Mouse (Mus musculus) embryonic facial prominence, embryonic 12.5 days (tissue): ENCODE measurements around the gene Med9. TPM values are rescaled to one million over a fixed set of nuclear protein-coding genes. Genes with fewer than 3 reads are reported as not detected.
"Not testable (repeated sequence)": the region's sequence is repeated elsewhere in the genome, so short reads cannot be mapped to it uniquely, and the experiment has no call there.

ENCODE experiments used
- ATAC-seq: fragments of 200-750 bp; cut with Nextera tagmentation; 2 replicates; pipeline ENCODE4 v1.8.0; 2017; ENCODE audit not compliant: insufficient number of reproducible peaks, insufficient read depth, low FRiP score, low TSS enrichment
- H3K27ac ChIP-seq: fragments of 300-500 bp; sonication (generic); 2 replicates; pipeline ENCODE4 v1.5.1; 2016; ENCODE audit warnings: mild to moderate bottlenecking
- H3K27me3 ChIP-seq: fragments of 300-500 bp; sonication (generic); 2 replicates; pipeline ENCODE4 v1.6.1; 2016; ENCODE audit warnings: mild to moderate bottlenecking, moderate library complexity
- H3K36me3 ChIP-seq: fragments of 300-500 bp; sonication (generic); 2 replicates; pipeline ENCODE4 v1.6.1; 2016; ENCODE audit warnings: mild to moderate bottlenecking
- H3K4me1 ChIP-seq: fragments of 300-500 bp; sonication (generic); 2 replicates; pipeline ENCODE4 v1.6.1; 2016
- H3K4me2 ChIP-seq: fragments of 300-500 bp; sonication (generic); replicated peaks from 2 replicates; pipeline ENCODE4 v1.6.1; 2016; ENCODE audit warnings: mild to moderate bottlenecking, moderate library complexity
- H3K4me3 ChIP-seq: fragments of 300-500 bp; sonication (generic); 2 replicates; pipeline ENCODE4 v1.5.1; 2016; ENCODE audit warnings: mild to moderate bottlenecking
- H3K9ac ChIP-seq: fragments of 300-500 bp; sonication (generic); 2 replicates; pipeline ENCODE4 v1.6.1; 2016; ENCODE audit warnings: mild to moderate bottlenecking, moderate library complexity
- H3K9me3 ChIP-seq: fragments of 300-500 bp; sonication (generic); 2 replicates; pipeline ENCODE4 v1.6.1; 2016; ENCODE audit warnings: mild to moderate bottlenecking, moderate library complexity
- WGBS: fragments of 180-500 bp; shearing (Covaris S2); methylation state at CpG from one replicate; pipeline ENCODE4 v1.1.7; 2016; 5-methylcytosine and 5-hydroxymethylcytosine counted together
- polyA plus RNA-seq: library from polyadenylated mRNA; unstranded; fragments of >200 nt; fragmentation: Nextera tagmentation; extraction: Ambion mirVana; gene quantifications from 2 replicates; pipeline ENCODE4 v1.2.1, GENCODE M21; 2016

Med9 gene
- polyA plus RNA-seq, 1 experiment from 2014 or later: 38.9 TPM

DNA sequence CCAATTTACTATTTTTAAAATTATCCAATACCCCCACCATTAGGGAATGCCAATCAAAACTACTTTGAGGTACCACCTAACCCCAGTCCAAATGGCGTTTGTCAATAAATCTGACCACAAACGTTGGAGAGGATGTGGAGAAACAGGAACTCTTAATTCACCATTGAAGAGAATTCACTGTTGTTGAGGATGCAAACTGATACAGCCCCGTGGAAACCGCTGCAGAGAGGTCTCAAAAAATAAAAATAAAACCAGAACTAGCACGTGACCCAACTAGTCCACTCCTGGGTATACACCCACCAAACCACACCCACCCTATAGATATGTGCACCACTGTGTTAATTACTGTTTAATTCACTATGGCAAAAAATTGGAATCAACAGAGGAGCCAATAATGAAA lies 27.7 kb upstream of the Med9 start:
- H3K36me3 ChIP-seq: no peaks in the 10 kb centered on the region
- no peak for ATAC-seq
- H3K4me3 ChIP-seq: no peak overlapping the region
- no peaks in the 10 kb centered on the region for H3K9me3 ChIP-seq
- H3K27ac ChIP-seq: no peak overlapping the region
- no peak overlapping the region for H3K4me2 ChIP-seq
- WGBS: 68% methylated on average over 5 of the region's 5 CpGs
- no peaks in the 10 kb centered on the region for H3K4me1 ChIP-seq
- no peak overlapping the region for H3K9ac ChIP-seq
- H3K27me3 ChIP-seq: no peaks in the 10 kb centered on the region; the same call in 1 of the 2 replicates

DNA sequence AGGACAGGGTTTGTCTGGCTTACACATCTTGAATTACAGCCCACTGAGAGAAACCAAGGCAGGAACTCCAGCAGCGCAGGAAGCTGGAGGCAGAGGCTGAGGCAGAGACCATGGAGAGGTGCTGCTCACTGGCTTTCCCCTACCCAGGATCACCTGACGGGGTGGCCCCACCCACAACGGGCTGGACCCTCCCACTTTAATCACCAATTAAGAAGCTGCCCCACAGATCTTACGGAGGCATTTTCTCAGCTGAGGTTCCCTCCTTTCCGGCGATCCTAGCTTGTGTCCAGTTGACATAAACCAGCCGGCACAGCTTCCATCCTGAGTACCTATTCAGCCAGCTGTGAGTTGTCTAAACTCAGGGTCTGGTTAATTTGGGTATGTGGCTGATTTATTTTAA lies 26.7 kb upstream of the Med9 start:
- 16% methylated on average over 7 of the region's 7 CpGs for whole genome bisulfite sequencing
- Histone ChIP-seq H3K9ac (no peak overlapping the region), H3K4me3 (no peak overlapping the region), H3K27me3 (no peaks in the 10 kb centered on the region; the same call in 1 of the 2 replicates), H3K27ac (no peak overlapping the region), H3K36me3 (no peaks in the 10 kb centered on the region), H3K9me3 (no peaks in the 10 kb centered on the region), H3K4me1 (no peaks in the 10 kb centered on the region), H3K4me2 (no peak overlapping the region; the same call in 1 of the 2 replicates)
- ATAC-seq: no peak

GRCm38 (mm10) chr11:59930031-59930430 lies 18.0 kb upstream of the Med9 start:
- H3K27ac ChIP-seq: no peak overlapping the region
- 62% methylated on average over 4 of the region's 4 CpGs for WGBS
- H3K4me1 ChIP-seq: no peaks in the 10 kb centered on the region; the same call in 1 of the 2 replicates
- H3K9me3 ChIP-seq: no peaks in the 10 kb centered on the region
- H3K36me3 ChIP-seq: no peaks in the 10 kb centered on the region
- no peaks in the 10 kb centered on the region for H3K27me3 ChIP-seq
- no peak for ATAC-seq
- no peak overlapping the region for H3K4me2 ChIP-seq
- H3K9ac ChIP-seq: no peak overlapping the region
- H3K4me3 ChIP-seq: no peak overlapping the region

- no peak overlapping the region for H3K27ac ChIP-seq
- no peaks in the 10 kb centered on the region for H3K9me3 ChIP-seq
- no peak overlapping the region for H3K4me2 ChIP-seq
- no peak for ATAC-seq
- no peaks in the 10 kb centered on the region; the same call in 1 of the 2 replicates for H3K4me1 ChIP-seq
- no peak overlapping the region for H3K9ac ChIP-seq
- 64% methylated on average over 9 of the region's 9 CpGs for WGBS
- no peaks in the 10 kb centered on the region for H3K36me3 ChIP-seq
- H3K4me3 ChIP-seq: no peak overlapping the region
- no peaks in the 10 kb centered on the region for H3K27me3 ChIP-seq
Measured at GRCm38 (mm10) chr11:59932560-59933337, 15.3 kb upstream of the Med9 start.

GRCm38 (mm10) chr11:59933943-59934342 lies 14.1 kb upstream of the Med9 start:
- Histone ChIP-seq H3K9ac (no peak overlapping the region), H3K4me1 (no peaks in the 10 kb centered on the region; the same call in 1 of the 2 replicates), H3K9me3 (no peaks in the 10 kb centered on the region), H3K27ac (0 out of 2 replicates have a peak overlapping the region, but pooled peaks have one; percentile 23), H3K27me3 (0 out of 2 replicates have a peak, but pooled peaks cover 3% of the 10 kb centered on the region), H3K4me3 (no peak overlapping the region), H3K36me3 (no peaks in the 10 kb centered on the region), H3K4me2 (no peak overlapping the region)
- WGBS: 51% methylated on average over 12 of the region's 12 CpGs
- no peak for ATAC-seq

DNA sequence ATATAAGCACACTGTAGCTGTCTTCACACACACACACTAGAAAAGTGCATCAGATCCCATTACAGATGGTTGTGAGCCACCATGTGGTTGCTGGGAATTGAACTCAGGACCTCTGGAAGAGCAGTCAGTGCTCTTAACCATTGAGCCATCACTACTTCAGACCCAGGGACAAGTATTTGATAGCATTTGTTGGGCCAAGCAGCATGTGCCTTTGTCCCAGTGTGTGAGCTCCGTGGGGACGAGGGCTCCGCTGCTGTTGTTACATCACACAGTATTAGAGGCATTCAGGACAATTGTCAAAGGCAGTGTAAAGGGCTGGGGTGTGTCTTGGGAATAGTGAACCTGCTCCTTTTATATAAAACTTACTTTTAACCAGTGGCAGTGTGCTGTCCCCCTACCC lies 11.0 kb upstream of the Med9 start:
- Histone ChIP-seq H3K27ac (no peak overlapping the region), H3K4me3 (no peak overlapping the region), H3K36me3 (no peaks in the 10 kb centered on the region), H3K4me1 (no peaks in the 10 kb centered on the region; the same call in 1 of the 2 replicates), H3K27me3 (0 out of 2 replicates have a peak, but pooled peaks cover 6% of the 10 kb centered on the region), H3K4me2 (no peak overlapping the region), H3K9me3 (0 out of 2 replicates have a peak, but pooled peaks cover 3% of the 10 kb centered on the region), H3K9ac (no peak overlapping the region)
- ATAC-seq: no peak
- WGBS: 81% methylated on average over 3 of the region's 3 CpGs

- H3K27ac ChIP-seq: no peak overlapping the region
- H3K4me2 ChIP-seq: no peak overlapping the region
- WGBS: 48% methylated on average over 2 of the region's 2 CpGs
- no peaks in the 10 kb centered on the region for H3K36me3 ChIP-seq
- no peaks in the 10 kb centered on the region; the same call in 1 of the 2 replicates for H3K4me1 ChIP-seq
- 0 out of 2 replicates have a peak, but pooled peaks cover 3% of the 10 kb centered on the region for H3K9me3 ChIP-seq
- no peak for ATAC-seq
- H3K27me3 ChIP-seq: 0 out of 2 replicates have a peak, but pooled peaks cover 6% of the 10 kb centered on the region
- H3K9ac ChIP-seq: no peak overlapping the region
- no peak overlapping the region for H3K4me3 ChIP-seq
Measured at GRCm38 (mm10) chr11:59937615-59938014, 10.4 kb upstream of the Med9 start.

- Histone ChIP-seq H3K36me3 (no peaks in the 10 kb centered on the region), H3K9ac (no peak overlapping the region), H3K4me3 (no peak overlapping the region), H3K4me1 (no peaks in the 10 kb centered on the region), H3K27ac (no peak overlapping the region), H3K27me3 (0 out of 2 replicates have a peak, but pooled peaks cover 6% of the 10 kb centered on the region), H3K4me2 (no peak overlapping the region), H3K9me3 (0 out of 2 replicates have a peak, but pooled peaks cover 3% of the 10 kb centered on the region)
- WGBS: 77% methylated on average over 1 of the region's 1 CpGs
- no peak for ATAC-seq
Measured at GRCm38 (mm10) chr11:59939821-59940220, 8.2 kb upstream of the Med9 start.

- no peak for ATAC-seq
- Histone ChIP-seq H3K4me1 (no peaks in the 10 kb centered on the region), H3K9me3 (0 out of 2 replicates have a peak, but pooled peaks cover 3% of the 10 kb centered on the region), H3K36me3 (no peaks in the 10 kb centered on the region), H3K4me3 (no peak overlapping the region), H3K27ac (no peak overlapping the region), H3K27me3 (0 out of 2 replicates have a peak, but pooled peaks cover 6% of the 10 kb centered on the region), H3K9ac (no peak overlapping the region), H3K4me2 (no peak overlapping the region)
- 71% methylated on average over 3 of the region's 3 CpGs for WGBS
Measured at GRCm38 (mm10) chr11:59940645-59941044, 7.4 kb upstream of the Med9 start.

GRCm38 (mm10) chr11:59941391-59941790 lies 6.6 kb upstream of the Med9 start:
- Histone ChIP-seq H3K27ac (no peak overlapping the region), H3K36me3 (no peaks in the 10 kb centered on the region), H3K4me1 (no peaks in the 10 kb centered on the region), H3K9ac (no peak overlapping the region), H3K27me3 (0 out of 2 replicates have a peak, but pooled peaks cover 6% of the 10 kb centered on the region), H3K9me3 (0 out of 2 replicates have a peak, but pooled peaks cover 3% of the 10 kb centered on the region), H3K4me3 (no peak overlapping the region), H3K4me2 (no peak overlapping the region)
- WGBS: 16% methylated on average over 3 of the region's 3 CpGs
- no peak for ATAC-seq

DNA sequence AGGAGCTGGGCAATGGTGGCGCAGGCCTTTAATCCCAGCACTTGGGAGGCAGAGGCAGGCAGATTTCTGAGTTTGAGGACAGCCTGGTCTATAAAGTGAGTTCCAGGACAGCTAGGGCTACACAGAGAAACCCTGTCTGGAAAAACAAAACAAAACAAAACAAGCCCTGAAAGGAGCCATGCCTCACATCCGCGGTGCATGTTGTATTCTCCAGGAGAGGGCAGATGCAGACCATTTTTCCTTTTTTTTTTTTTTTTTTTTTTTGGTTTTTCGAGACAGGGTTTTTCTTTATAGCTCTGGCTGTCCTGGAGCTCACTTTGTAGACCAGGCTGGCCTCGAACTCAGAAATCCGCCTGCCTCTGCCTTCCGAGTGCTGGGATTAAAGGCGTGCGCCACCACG lies 3.2 kb upstream of the Med9 start:
- H3K4me3 ChIP-seq, H3K27ac ChIP-seq, ATAC-seq, H3K9ac ChIP-seq, H3K36me3 ChIP-seq, H3K9me3 ChIP-seq, H3K4me2 ChIP-seq, H3K27me3 ChIP-seq: not testable (repeated sequence)
- peaks cover 11% of the 10 kb centered on the region for H3K4me1 ChIP-seq
- 90% methylated on average over 9 of the region's 10 CpGs for WGBS

DNA sequence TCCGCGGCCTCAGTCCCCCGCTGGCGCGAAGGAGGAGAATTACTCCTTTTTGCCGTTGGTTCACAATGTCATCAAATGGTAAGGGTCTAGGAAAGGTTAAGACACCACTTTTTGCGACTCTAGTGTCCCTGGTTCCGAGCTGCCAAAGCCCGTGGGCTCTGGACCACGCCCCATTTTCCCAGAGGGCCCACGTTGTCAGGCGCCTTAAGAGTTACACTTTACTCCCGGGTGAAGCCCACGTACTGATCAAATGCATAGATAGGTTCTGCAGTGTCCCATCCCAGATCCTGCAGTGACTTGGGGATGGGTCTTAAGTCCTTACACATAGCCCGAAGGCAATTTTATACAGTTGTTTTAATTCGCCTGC lies 378 bp downstream of the Med9 start:
- peak overlapping the region; percentile 95 for H3K9ac ChIP-seq
- no peaks in the 10 kb centered on the region for H3K9me3 ChIP-seq
- no peaks in the 10 kb centered on the region for H3K36me3 ChIP-seq
- WGBS: 3% methylated on average over 16 of the region's 16 CpGs
- ATAC-seq: peak; percentile 12; the same call in 1 of the 2 replicates
- H3K27ac ChIP-seq: peak overlapping the region; percentile 77
- peak overlapping the region; percentile 93 for H3K4me3 ChIP-seq
- H3K27me3 ChIP-seq: no peaks in the 10 kb centered on the region
- peak overlapping the region; percentile 85 for H3K4me2 ChIP-seq
- H3K4me1 ChIP-seq: peaks cover 11% of the 10 kb centered on the region
